Mouse (Mus musculus) neural tube, embryonic 14.5 days (tissue): ENCODE data around the gene Rnf115. TPM values are rescaled to one million over a fixed set of nuclear protein-coding genes. Genes with fewer than 3 reads are reported as not detected.
A peak's percentile ranks its signal among the peaks of the same experiment; 100 is the strongest.

Experiments used
- ATAC-seq: fragments of 200-750 bp; cut with Nextera tagmentation; 2 replicates; pipeline ENCODE4 v1.8.0; 2017; ENCODE audit warnings: low read depth, mild to moderate bottlenecking, moderate TSS enrichment, moderate library complexity
- H3K27ac ChIP-seq: fragments of 300-500 bp; sonication (generic); 2 replicates; pipeline ENCODE4 v1.5.1; 2014; ENCODE audit warnings: low read depth, mild to moderate bottlenecking, control low read depth, low read length, moderate library complexity, mixed read lengths
- H3K27me3 ChIP-seq: fragments of 300-500 bp; sonication (generic); 2 replicates; pipeline ENCODE4 v1.6.1; 2014; ENCODE audit warnings: low read length; ENCODE audit not compliant: control insufficient read depth, insufficient read depth
- H3K36me3 ChIP-seq: fragments of 300-500 bp; sonication (generic); 2 replicates; pipeline ENCODE4 v1.6.1; 2014; ENCODE audit warnings: low read length, mixed read lengths; ENCODE audit not compliant: control insufficient read depth, insufficient read depth
- H3K4me1 ChIP-seq: fragments of 300-500 bp; sonication (generic); 2 replicates; pipeline ENCODE4 v1.6.1; 2014; ENCODE audit warnings: low read length; ENCODE audit not compliant: control insufficient read depth, insufficient read depth
- H3K4me2 ChIP-seq: fragments of 300-500 bp; sonication (generic); 2 replicates; pipeline ENCODE4 v1.6.1; 2014; ENCODE audit warnings: mild to moderate bottlenecking, low read depth, low read length, control low read depth
- H3K4me3 ChIP-seq: fragments of 300-500 bp; sonication (generic); 2 replicates; pipeline ENCODE4 v1.5.1; 2014; ENCODE audit warnings: low read depth, low read length, control low read depth, mixed read lengths
- H3K9ac ChIP-seq: fragments of 300-500 bp; sonication (generic); replicated peaks from 2 replicates; pipeline ENCODE4 v1.6.1; 2014; ENCODE audit warnings: low read depth, mild to moderate bottlenecking, control low read depth, low read length, mixed read lengths
- H3K9me3 ChIP-seq: fragments of 300-500 bp; sonication (generic); 2 replicates; pipeline ENCODE4 v1.6.1; 2016; ENCODE audit warnings: low read length; ENCODE audit not compliant: control insufficient read depth
- WGBS: fragments of 180-500 bp; shearing (Covaris S2); extraction: QIAGEN DNeasy Blood & Tissue Kit; methylation state at CpG from one replicate; pipeline ENCODE4 v1.1.7; 2014; 5-methylcytosine and 5-hydroxymethylcytosine counted together
- polyA plus RNA-seq: library from polyadenylated mRNA; unstranded; fragments of >200 nt; fragmentation: Nextera tagmentation; extraction: Ambion mirVana; gene quantifications from 2 replicates; pipeline ENCODE4 v1.2.1, GENCODE M21; 2014

The Rnf115 gene
- polyA plus RNA-seq, 1 experiment from 2014 or later, result 81.9 TPM

GRCm38 (mm10) chr3:96814342-96814741 is 86.9 kb downstream of the Rnf115 start:
- Histone ChIP-seq H3K27ac (no peak overlapping the region), H3K4me1 (no peaks in the 10 kb centered on the region), H3K9me3 (no peaks in the 10 kb centered on the region), H3K4me2 (no peak overlapping the region), H3K9ac (no peak overlapping the region), H3K27me3 (no peaks in the 10 kb centered on the region), H3K36me3 (no peaks in the 10 kb centered on the region), H3K4me3 (no peak overlapping the region)
- no peak for ATAC-seq
- WGBS, result 51% methylated on average over 6 of the region's 6 CpGs

- no peaks in the 10 kb centered on the region for H3K27me3 ChIP-seq
- no peak for ATAC-seq
- H3K9ac ChIP-seq, result no peak overlapping the region
- no peak overlapping the region for H3K4me2 ChIP-seq
- WGBS, result 86% methylated on average over 6 of the region's 6 CpGs
- no peak overlapping the region for H3K4me3 ChIP-seq
- H3K27ac ChIP-seq, result no peak overlapping the region
- H3K4me1 ChIP-seq, result no peaks in the 10 kb centered on the region
- H3K36me3 ChIP-seq, result no peaks in the 10 kb centered on the region
- no peaks in the 10 kb centered on the region for H3K9me3 ChIP-seq
These were observed 92.9 kb downstream of the Rnf115 start for GRCm38 (mm10) chr3:96820116-96820915.

GRCm38 (mm10) chr3:96821581-96821980 is 94.1 kb downstream of the Rnf115 start:
- no peak for ATAC-seq
- 90% methylated on average over 4 of the region's 4 CpGs for WGBS

GRCm38 (mm10) chr3:96823701-96824100 is 96.2 kb downstream of the Rnf115 start:
- whole genome bisulfite sequencing, result 21% methylated on average over 3 of the region's 3 CpGs
- Histone ChIP-seq H3K9me3 (no peaks in the 10 kb centered on the region), H3K36me3 (no peaks in the 10 kb centered on the region), H3K4me2 (no peak overlapping the region), H3K4me3 (no peak overlapping the region), H3K27ac (no peak overlapping the region), H3K27me3 (no peaks in the 10 kb centered on the region), H3K4me1 (no peaks in the 10 kb centered on the region), H3K9ac (no peak overlapping the region)
- ATAC-seq, result no peak

More at GRCm38 (mm10) chr3:96821581-96821980, 94.1 kb downstream of the Rnf115 start:
- no peak overlapping the region for H3K9ac ChIP-seq
- H3K4me3 ChIP-seq, result no peak overlapping the region
- no peaks in the 10 kb centered on the region for H3K4me1 ChIP-seq
- H3K27me3 ChIP-seq, result no peaks in the 10 kb centered on the region
- no peaks in the 10 kb centered on the region for H3K36me3 ChIP-seq
- H3K9me3 ChIP-seq, result no peaks in the 10 kb centered on the region
- no peak overlapping the region for H3K27ac ChIP-seq
- no peak overlapping the region for H3K4me2 ChIP-seq

GRCm38 (mm10) chr3:96824614-96825013 is 97.2 kb downstream of the Rnf115 start:
- Histone ChIP-seq H3K36me3 (no peaks in the 10 kb centered on the region), H3K27ac (no peak overlapping the region), H3K4me2 (no peak overlapping the region), H3K27me3 (no peaks in the 10 kb centered on the region), H3K9ac (no peak overlapping the region), H3K9me3 (no peaks in the 10 kb centered on the region), H3K4me3 (no peak overlapping the region), H3K4me1 (no peaks in the 10 kb centered on the region)
- ATAC-seq, result no peak
- WGBS, result 92% methylated on average over 12 of the region's 12 CpGs

- Histone ChIP-seq H3K4me1 (no peaks in the 10 kb centered on the region), H3K9me3 (no peaks in the 10 kb centered on the region), H3K9ac (no peak overlapping the region), H3K4me2 (no peak overlapping the region), H3K4me3 (no peak overlapping the region), H3K27ac (no peak overlapping the region), H3K36me3 (no peaks in the 10 kb centered on the region), H3K27me3 (no peaks in the 10 kb centered on the region)
- 37% methylated on average over 11 of the region's 11 CpGs for WGBS
- no peak for ATAC-seq
These were observed 97.8 kb downstream of the Rnf115 start for GRCm38 (mm10) chr3:96825261-96825660.

- Histone ChIP-seq H3K27ac (no peak overlapping the region), H3K36me3 (no peaks in the 10 kb centered on the region), H3K4me3 (no peak overlapping the region), H3K27me3 (no peaks in the 10 kb centered on the region), H3K4me2 (peak overlapping the region; percentile 14; the same call in 1 of the 2 replicates), H3K4me1 (no peaks in the 10 kb centered on the region), H3K9ac (no peak overlapping the region), H3K9me3 (no peaks in the 10 kb centered on the region)
- WGBS, result 31% methylated on average over 15 of the region's 15 CpGs
- no peak for ATAC-seq
These were observed 100.9 kb downstream of the Rnf115 start for GRCm38 (mm10) chr3:96828308-96828864.

GRCm38 (mm10) chr3:96828984-96829383 is 101.5 kb downstream of the Rnf115 start, which contains the start of the genes Pdzk1 and Cd160:
Pdzk1 (plus strand) TSS chr3:96829284.
Cd160 (minus strand) TSS chr3:96829351.
- ATAC-seq, result no peak
- Histone ChIP-seq H3K27ac (no peak within 1 kb of the TSS), H3K4me2 (peak within 1 kb of the TSS; percentile 14; the same call in 1 of the 2 replicates), H3K9ac (no peak within 1 kb of the TSS), H3K4me3 (no peak within 1 kb of the TSS), H3K4me1 (no peaks in the 10 kb centered on the region), H3K27me3 (no peaks in the 10 kb centered on the region), H3K36me3 (no peaks in the 10 kb centered on the region), H3K9me3 (no peaks in the 10 kb centered on the region)
- WGBS, result 85% methylated on average over 1 of the region's 1 CpGs

GRCm38 (mm10) chr3:96829856-96830255 is 102.4 kb downstream of the Rnf115 start:
- Histone ChIP-seq H3K9me3 (no peaks in the 10 kb centered on the region), H3K27me3 (no peaks in the 10 kb centered on the region), H3K4me2 (no peak overlapping the region), H3K4me3 (no peak overlapping the region), H3K9ac (no peak overlapping the region), H3K4me1 (no peaks in the 10 kb centered on the region), H3K36me3 (no peaks in the 10 kb centered on the region), H3K27ac (no peak overlapping the region)
- ATAC-seq, result no peak
- WGBS, result 73% methylated on average over 10 of the region's 10 CpGs
